Mouse (Mus musculus) liver, embryonic 11.5 days (tissue): Measurements from ENCODE around the gene Adamts18. TPM values are rescaled to one million over a fixed set of nuclear protein-coding genes. Genes with fewer than 3 reads are reported as not detected.

Experiments used
- ATAC-seq: fragments of 200-750 bp; cut with Nextera tagmentation; replicated peaks from 2 replicates; pipeline ENCODE4 v1.8.0; 2017; ENCODE audit warnings: moderate number of reproducible peaks, mild to moderate bottlenecking, moderate TSS enrichment, moderate library complexity; ENCODE audit not compliant: low FRiP score
- DNase-seq: peaks from one replicate; pipeline ENCODE4 v3.0.0-alpha.2; 2017; ENCODE audit warnings: low spot score
- H3K27ac ChIP-seq: fragments of 300-500 bp; sonication (generic); 2 replicates; pipeline ENCODE4 v1.5.1; 2014; ENCODE audit warnings: mild to moderate bottlenecking, low read depth, low read length, control low read depth
- H3K27me3 ChIP-seq: fragments of 300-500 bp; sonication (generic); replicated peaks from 2 replicates; pipeline ENCODE4 v1.6.1; 2014; ENCODE audit warnings: low read length, mixed read lengths; ENCODE audit not compliant: control insufficient read depth, insufficient read depth
- H3K36me3 ChIP-seq: fragments of 300-500 bp; sonication (generic); 2 replicates; pipeline ENCODE4 v1.6.1; 2014; ENCODE audit warnings: mild to moderate bottlenecking, low read length, moderate library complexity, mixed read lengths; ENCODE audit not compliant: control insufficient read depth, insufficient read depth
- H3K4me1 ChIP-seq: fragments of 300-500 bp; sonication (generic); replicated peaks from 2 replicates; pipeline ENCODE4 v1.6.1; 2014; ENCODE audit warnings: low read length, mixed read lengths; ENCODE audit not compliant: control insufficient read depth, insufficient read depth
- H3K4me2 ChIP-seq: fragments of 300-500 bp; sonication (generic); 2 replicates; pipeline ENCODE4 v1.6.1; 2014; ENCODE audit warnings: mild to moderate bottlenecking, control low read depth, moderate library complexity
- H3K4me3 ChIP-seq: fragments of 300-500 bp; sonication (generic); 2 replicates; pipeline ENCODE4 v1.5.1; 2014; ENCODE audit warnings: low read depth, low read length, control low read depth
- H3K9ac ChIP-seq: fragments of 300-500 bp; sonication (generic); 2 replicates; pipeline ENCODE4 v1.6.1; 2014; ENCODE audit warnings: low read depth, low read length, control low read depth
- H3K9me3 ChIP-seq: fragments of 300-500 bp; sonication (generic); 2 replicates; pipeline ENCODE4 v1.6.1; 2016; ENCODE audit warnings: low read length, inconsistent platforms, mixed read lengths; ENCODE audit not compliant: control insufficient read depth
- WGBS: fragments of 180-500 bp; shearing (Covaris S2); extraction: QIAGEN DNeasy Blood & Tissue Kit; methylation state at CpG from one replicate; pipeline ENCODE4 v1.1.7; 2014; 5-methylcytosine and 5-hydroxymethylcytosine counted together
- polyA plus RNA-seq: library from polyadenylated mRNA; unstranded; fragments of >200 nt; fragmentation: Nextera tagmentation; extraction: Ambion mirVana; gene quantifications from 2 replicates; pipeline ENCODE4 v1.2.1, GENCODE M21; 2014

Gene Adamts18
- polyA plus RNA-seq, 1 experiment from 2014 or later = 1.7 TPM

GRCm38 (mm10) chr8:113755866-113756265 lies 92.7 kb downstream of the Adamts18 start:
- Histone ChIP-seq H3K27ac (no peak overlapping the region), H3K4me1 (no peaks in the 10 kb centered on the region), H3K36me3 (no peaks in the 10 kb centered on the region), H3K9ac (no peak overlapping the region), H3K27me3 (no peaks in the 10 kb centered on the region), H3K4me2 (no peak overlapping the region), H3K9me3 (no peaks in the 10 kb centered on the region), H3K4me3 (no peak overlapping the region)
- WGBS = 56% methylated on average over 5 of the region's 5 CpGs
- DNase-seq (no peak), ATAC-seq (no peak)

GRCm38 (mm10) chr8:113753153-113753552 lies 95.4 kb downstream of the Adamts18 start:
- WGBS = 78% methylated on average over 2 of the region's 2 CpGs
- no peaks in the 10 kb centered on the region for H3K9me3 ChIP-seq
- H3K27ac ChIP-seq = no peak overlapping the region
- no peak overlapping the region for H3K4me2 ChIP-seq
- H3K36me3 ChIP-seq = no peaks in the 10 kb centered on the region
- ATAC-seq (no peak), DNase-seq (no peak)
- no peak overlapping the region for H3K9ac ChIP-seq
- no peaks in the 10 kb centered on the region for H3K4me1 ChIP-seq
- no peaks in the 10 kb centered on the region for H3K27me3 ChIP-seq
- no peak overlapping the region for H3K4me3 ChIP-seq

GRCm38 (mm10) chr8:113752349-113752748 lies 96.2 kb downstream of the Adamts18 start:
- H3K27ac ChIP-seq = no peak overlapping the region
- H3K4me2 ChIP-seq = no peak overlapping the region
- H3K9ac ChIP-seq = no peak overlapping the region
- no peaks in the 10 kb centered on the region for H3K27me3 ChIP-seq
- no peak for ATAC-seq
- WGBS = 90% methylated on average over 3 of the region's 3 CpGs
- H3K9me3 ChIP-seq = no peaks in the 10 kb centered on the region
- no peaks in the 10 kb centered on the region for H3K4me1 ChIP-seq
- H3K4me3 ChIP-seq = no peak overlapping the region
- no peak for DNase-seq
- H3K36me3 ChIP-seq = no peaks in the 10 kb centered on the region

- Histone ChIP-seq H3K9me3 (no peaks in the 10 kb centered on the region), H3K27me3 (no peaks in the 10 kb centered on the region), H3K9ac (no peak overlapping the region), H3K4me1 (no peaks in the 10 kb centered on the region), H3K27ac (no peak overlapping the region), H3K4me3 (no peak overlapping the region), H3K4me2 (no peak overlapping the region), H3K36me3 (no peaks in the 10 kb centered on the region)
- 77% methylated on average over 9 of the region's 9 CpGs for WGBS
- no peak for DNase-seq
- no peak for ATAC-seq
These were observed 113.0 kb downstream of the Adamts18 start for GRCm38 (mm10) chr8:113735496-113736060.

GRCm38 (mm10) chr8:113725331-113725730 lies 123.2 kb downstream of the Adamts18 start:
- no peak overlapping the region for H3K9ac ChIP-seq

GRCm38 (mm10) chr8:113723873-113724538 lies 124.5 kb downstream of the Adamts18 start:
- Histone ChIP-seq H3K27ac (no peak overlapping the region), H3K27me3 (no peaks in the 10 kb centered on the region), H3K36me3 (no peaks in the 10 kb centered on the region), H3K4me3 (no peak overlapping the region), H3K9ac (no peak overlapping the region), H3K4me1 (no peaks in the 10 kb centered on the region), H3K4me2 (no peak overlapping the region), H3K9me3 (no peaks in the 10 kb centered on the region)
- no peak for DNase-seq
- no peak for ATAC-seq
- 39% methylated on average over 5 of the region's 5 CpGs for WGBS

More at GRCm38 (mm10) chr8:113725331-113725730, 123.2 kb downstream of the Adamts18 start:
- H3K27me3 ChIP-seq = no peaks in the 10 kb centered on the region
- ATAC-seq (no peak), DNase-seq (no peak)
- 79% methylated on average over 8 of the region's 8 CpGs for whole genome bisulfite sequencing
- H3K9me3 ChIP-seq = no peaks in the 10 kb centered on the region
- H3K4me1 ChIP-seq = no peaks in the 10 kb centered on the region
- no peak overlapping the region for H3K4me2 ChIP-seq
- H3K27ac ChIP-seq = no peak overlapping the region
- no peak overlapping the region for H3K4me3 ChIP-seq
- no peaks in the 10 kb centered on the region for H3K36me3 ChIP-seq

GRCm38 (mm10) chr8:113721459-113721858 lies 127.1 kb downstream of the Adamts18 start:
- no peaks in the 10 kb centered on the region for H3K4me1 ChIP-seq
- no peaks in the 10 kb centered on the region for H3K36me3 ChIP-seq
- no peak for DNase-seq
- H3K9ac ChIP-seq = no peak overlapping the region
- no peak overlapping the region for H3K4me3 ChIP-seq
- H3K27ac ChIP-seq = no peak overlapping the region
- 86% methylated on average over 13 of the region's 13 CpGs for WGBS
- no peak for ATAC-seq
- no peaks in the 10 kb centered on the region for H3K27me3 ChIP-seq
- H3K9me3 ChIP-seq = no peaks in the 10 kb centered on the region
- H3K4me2 ChIP-seq = no peak overlapping the region

- Histone ChIP-seq H3K9ac (no peak overlapping the region), H3K27me3 (no peaks in the 10 kb centered on the region), H3K4me1 (no peaks in the 10 kb centered on the region), H3K4me2 (no peak overlapping the region), H3K9me3 (no peaks in the 10 kb centered on the region), H3K27ac (no peak overlapping the region), H3K36me3 (no peaks in the 10 kb centered on the region), H3K4me3 (no peak overlapping the region)
- 73% methylated on average over 7 of the region's 7 CpGs for WGBS
- no peak for ATAC-seq
- DNase-seq = no peak
These were observed 143.6 kb downstream of the Adamts18 start for GRCm38 (mm10) chr8:113704968-113705367.
